Mouse (Mus musculus) midbrain, embryonic 12.5 days (tissue): ENCODE results near the gene Hmcn1. TPM values are rescaled to one million over a fixed set of nuclear protein-coding genes. Genes with fewer than 3 reads are reported as not detected.

Experiments
- ATAC-seq: fragments of 200-750 bp; cut with Nextera tagmentation; 2 replicates; pipeline ENCODE4 v1.8.0; 2017; ENCODE audit warnings: low read depth, moderate TSS enrichment, moderate library complexity; ENCODE audit not compliant: low FRiP score
- H3K27ac ChIP-seq: fragments of 300-500 bp; sonication (generic); replicated peaks from 2 replicates; pipeline ENCODE4 v1.5.1; 2016; ENCODE audit warnings: mild to moderate bottlenecking
- H3K27me3 ChIP-seq: fragments of 300-500 bp; sonication (generic); 2 replicates; pipeline ENCODE4 v1.6.1; 2016; ENCODE audit warnings: mild to moderate bottlenecking
- H3K36me3 ChIP-seq: fragments of 300-500 bp; sonication (generic); 2 replicates; pipeline ENCODE4 v1.6.1; 2016
- H3K4me1 ChIP-seq: fragments of 300-500 bp; sonication (generic); 2 replicates; pipeline ENCODE4 v1.6.1; 2016
- H3K4me2 ChIP-seq: fragments of 300-500 bp; sonication (generic); replicated peaks from 2 replicates; pipeline ENCODE4 v1.6.1; 2016; ENCODE audit warnings: mild to moderate bottlenecking, moderate library complexity
- H3K4me3 ChIP-seq: fragments of 300-500 bp; sonication (generic); 2 replicates; pipeline ENCODE4 v1.5.1; 2016; ENCODE audit warnings: mild to moderate bottlenecking
- H3K9ac ChIP-seq: fragments of 300-500 bp; sonication (generic); replicated peaks from 2 replicates; pipeline ENCODE4 v1.6.1; 2016; ENCODE audit warnings: mild to moderate bottlenecking, moderate library complexity
- H3K9me3 ChIP-seq: fragments of 300-500 bp; sonication (generic); 2 replicates; pipeline ENCODE4 v1.6.1; 2016; ENCODE audit warnings: mild to moderate bottlenecking
- WGBS: fragments of 180-500 bp; shearing (Covaris S2); methylation state at CpG from one replicate; pipeline ENCODE4 v1.1.7; 2016; 5-methylcytosine and 5-hydroxymethylcytosine counted together
- polyA plus RNA-seq: library from polyadenylated mRNA; unstranded; fragments of >200 nt; fragmentation: Nextera tagmentation; extraction: Ambion mirVana; gene quantifications from 2 replicates; pipeline ENCODE4 v1.2.1, GENCODE M21; 2016

Gene Hmcn1
- polyA plus RNA-seq, 1 experiment from 2014 or later = 6.5 TPM

DNA sequence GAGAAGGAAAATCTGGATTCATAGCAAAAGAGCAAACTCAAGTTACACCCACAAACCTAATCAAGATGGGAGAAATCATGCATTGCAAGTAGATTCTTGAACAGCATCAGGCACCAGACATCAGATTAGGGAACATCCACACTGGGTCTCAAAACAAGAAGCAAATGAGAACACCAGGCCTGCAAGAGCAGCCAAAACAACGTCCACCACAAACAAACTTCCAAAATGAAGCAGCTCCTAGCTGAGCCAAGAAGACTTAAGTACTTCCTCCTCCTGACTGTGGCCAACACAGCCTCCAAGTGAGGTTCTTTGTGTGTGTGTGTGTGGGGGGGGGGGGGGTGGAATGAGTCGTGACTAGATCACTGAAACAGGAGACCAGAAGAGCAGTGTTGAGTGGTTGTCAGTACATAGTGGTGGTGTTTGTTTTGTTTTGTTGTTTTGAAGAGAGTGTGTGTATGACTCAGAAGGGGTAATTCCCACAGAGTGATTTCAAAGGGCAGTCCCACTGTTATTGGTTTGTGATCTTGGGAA is 232.4 kb downstream of the Hmcn1 start:
- no peak for ATAC-seq
- no peak overlapping the region for H3K4me3 ChIP-seq
- no peak overlapping the region for H3K27ac ChIP-seq

DNA sequence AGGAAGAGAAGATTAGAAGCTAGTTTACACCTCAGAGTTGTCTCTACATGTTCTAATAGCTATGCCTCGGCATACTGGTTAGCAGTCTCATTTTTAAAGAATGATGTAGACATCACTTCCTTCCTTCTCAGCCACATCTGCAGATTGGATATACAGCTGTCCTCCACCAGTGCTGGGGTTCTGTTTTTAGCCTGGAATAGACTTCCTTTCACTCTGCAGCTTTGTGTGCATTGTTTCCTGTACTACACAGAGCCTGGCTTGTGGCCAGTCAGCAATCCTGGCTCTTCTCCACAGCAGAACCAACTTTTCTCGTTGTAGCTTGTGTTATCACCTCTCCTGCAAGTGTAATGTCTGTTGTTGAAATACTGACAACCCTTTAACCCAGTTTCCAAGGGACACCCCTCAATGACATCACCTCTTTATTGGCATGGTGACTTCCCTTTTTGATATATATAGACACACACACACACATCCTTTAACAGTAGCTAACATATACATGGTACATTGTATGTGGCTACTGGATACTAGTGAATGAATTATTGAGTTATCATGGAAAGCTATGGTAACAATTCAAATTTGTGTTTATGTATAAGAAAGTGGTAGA is 233.7 kb downstream of the Hmcn1 start:
- Histone ChIP-seq H3K9ac (no peak overlapping the region), H3K27ac (no peak overlapping the region), H3K27me3 (no peaks in the 10 kb centered on the region), H3K4me1 (no peaks in the 10 kb centered on the region), H3K4me3 (no peak overlapping the region), H3K4me2 (no peak overlapping the region), H3K9me3 (no peaks in the 10 kb centered on the region), H3K36me3 (no peaks in the 10 kb centered on the region)
- no peak for ATAC-seq
- 88% methylated on average over 2 of the region's 2 CpGs for WGBS

More for the DNA sequence above, 232.4 kb downstream of the Hmcn1 start:
- H3K27me3 ChIP-seq = no peaks in the 10 kb centered on the region
- H3K4me2 ChIP-seq = no peak overlapping the region
- 30% methylated on average over 2 of the region's 2 CpGs for WGBS
- no peak overlapping the region for H3K9ac ChIP-seq
- no peaks in the 10 kb centered on the region for H3K9me3 ChIP-seq
- no peaks in the 10 kb centered on the region for H3K36me3 ChIP-seq
- no peaks in the 10 kb centered on the region for H3K4me1 ChIP-seq

DNA sequence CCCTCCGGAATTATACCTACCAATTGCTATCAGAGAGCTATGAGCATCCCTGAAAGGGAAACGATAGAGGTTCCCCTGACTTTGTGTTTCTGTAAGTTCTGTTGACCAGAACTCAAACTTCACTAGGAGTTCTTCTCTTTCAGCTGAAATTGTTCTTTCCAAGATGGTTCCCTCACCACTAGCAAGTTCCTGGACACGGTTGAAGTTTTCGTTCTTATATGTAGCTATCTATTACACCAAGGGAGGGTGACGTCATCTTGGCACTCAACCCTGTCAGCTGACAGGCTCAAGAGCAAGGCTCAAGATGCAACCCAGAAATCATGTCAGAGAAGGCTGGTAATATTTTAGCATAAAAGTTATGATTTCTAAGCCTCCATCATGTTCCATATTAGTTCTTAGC is 239.3 kb downstream of the Hmcn1 start:
- H3K9ac ChIP-seq = no peak overlapping the region
- H3K4me1 ChIP-seq = no peaks in the 10 kb centered on the region
- H3K4me2 ChIP-seq = no peak overlapping the region
- no peaks in the 10 kb centered on the region for H3K27me3 ChIP-seq
- H3K27ac ChIP-seq = no peak overlapping the region
- no peak overlapping the region for H3K4me3 ChIP-seq
- ATAC-seq = no peak
- no peaks in the 10 kb centered on the region for H3K9me3 ChIP-seq
- 92% methylated on average over 5 of the region's 5 CpGs for WGBS
- H3K36me3 ChIP-seq = no peaks in the 10 kb centered on the region

DNA sequence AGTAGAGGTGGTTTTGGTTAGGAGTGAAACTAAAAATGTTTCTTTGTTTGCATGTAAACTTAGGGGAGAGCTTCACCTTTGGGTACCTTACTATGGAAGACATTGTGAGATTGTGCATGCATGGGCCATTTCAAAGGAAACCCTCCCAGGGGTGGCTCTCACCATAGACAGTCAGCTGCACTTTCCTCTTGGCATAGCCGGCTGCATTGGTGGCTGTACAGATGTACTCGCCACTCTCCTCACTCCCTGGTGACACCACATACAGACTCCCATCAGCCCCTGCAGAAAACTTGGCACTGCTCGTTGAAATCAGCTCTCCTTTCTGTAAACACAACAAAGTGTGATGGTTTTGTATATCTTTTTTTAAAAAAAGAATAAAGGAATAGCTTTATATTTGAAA is 244.5 kb downstream of the Hmcn1 start:
- Histone ChIP-seq H3K4me1 (no peaks in the 10 kb centered on the region), H3K9me3 (no peaks in the 10 kb centered on the region), H3K36me3 (no peaks in the 10 kb centered on the region), H3K4me3 (no peak overlapping the region), H3K9ac (no peak overlapping the region), H3K27me3 (no peaks in the 10 kb centered on the region), H3K4me2 (no peak overlapping the region), H3K27ac (no peak overlapping the region)
- WGBS = 82% methylated on average over 3 of the region's 3 CpGs
- no peak for ATAC-seq

DNA sequence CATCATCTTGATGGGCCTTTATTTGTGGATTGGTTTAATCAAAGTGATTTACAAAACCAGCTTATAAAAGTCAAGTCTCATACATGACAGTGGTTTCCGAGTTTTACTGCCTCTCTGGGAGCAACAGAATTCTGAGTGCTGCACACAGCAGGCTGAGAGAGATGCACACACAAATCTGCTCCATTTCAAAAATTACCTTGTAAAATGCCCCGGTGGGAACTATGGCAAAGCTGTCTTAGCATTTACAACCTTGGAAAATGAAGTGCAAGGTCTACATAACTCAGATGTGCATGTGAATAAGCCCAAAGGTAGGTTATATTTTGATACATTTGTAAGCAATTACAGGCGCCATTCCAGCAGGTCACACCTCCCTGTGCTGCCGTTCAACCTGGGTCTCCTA is 245.5 kb downstream of the Hmcn1 start:
- no peaks in the 10 kb centered on the region for H3K27me3 ChIP-seq
- no peaks in the 10 kb centered on the region for H3K36me3 ChIP-seq
- H3K27ac ChIP-seq = no peak overlapping the region
- no peaks in the 10 kb centered on the region for H3K4me1 ChIP-seq
- ATAC-seq = no peak
- WGBS = 92% methylated on average over 4 of the region's 4 CpGs
- no peaks in the 10 kb centered on the region for H3K9me3 ChIP-seq
- no peak overlapping the region for H3K4me2 ChIP-seq
- no peak overlapping the region for H3K9ac ChIP-seq
- H3K4me3 ChIP-seq = no peak overlapping the region

DNA sequence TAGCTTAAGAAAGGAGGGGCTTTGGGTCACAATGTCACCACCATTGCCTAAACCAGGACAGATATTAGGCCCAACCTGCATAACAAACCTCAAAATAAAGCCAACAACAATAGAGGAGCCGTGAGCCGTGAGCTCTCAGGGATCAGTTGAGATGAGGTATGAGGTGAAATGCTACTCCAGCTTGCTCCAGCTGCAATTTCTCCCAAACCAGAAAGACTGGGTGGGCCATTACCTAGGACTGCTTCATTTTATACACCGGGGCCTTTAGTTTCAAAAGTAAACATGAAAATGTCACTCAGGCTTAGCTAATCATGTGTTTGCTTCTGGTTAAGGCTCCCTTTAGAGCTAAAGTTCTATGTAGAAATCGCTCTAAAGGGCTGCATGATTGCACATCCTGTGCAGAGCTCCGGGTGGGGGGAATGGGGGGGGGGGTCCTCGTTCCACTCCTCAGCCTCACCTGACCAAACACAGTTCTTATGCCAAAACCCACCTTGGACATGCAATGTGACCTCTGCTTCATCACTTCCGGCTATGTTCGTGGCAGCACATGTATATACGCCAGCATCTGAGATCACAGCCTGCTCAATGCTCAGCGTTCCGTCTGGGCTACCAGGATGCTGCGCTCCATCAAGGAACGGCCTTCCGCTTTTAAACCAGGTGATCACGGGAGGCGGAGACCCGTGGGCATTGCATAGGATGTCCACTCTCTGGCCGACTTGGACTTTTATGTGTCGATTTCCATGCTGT is 250.0 kb downstream of the Hmcn1 start:
- Histone ChIP-seq H3K36me3 (no peaks in the 10 kb centered on the region), H3K9ac (no peak overlapping the region), H3K27ac (no peak overlapping the region), H3K4me3 (no peak overlapping the region), H3K4me1 (no peaks in the 10 kb centered on the region), H3K4me2 (no peak overlapping the region), H3K9me3 (no peaks in the 10 kb centered on the region), H3K27me3 (no peaks in the 10 kb centered on the region)
- 76% methylated on average over 19 of the region's 19 CpGs for WGBS
- ATAC-seq = 0 out of 2 replicates have a peak, but pooled peaks have one; percentile 12

DNA sequence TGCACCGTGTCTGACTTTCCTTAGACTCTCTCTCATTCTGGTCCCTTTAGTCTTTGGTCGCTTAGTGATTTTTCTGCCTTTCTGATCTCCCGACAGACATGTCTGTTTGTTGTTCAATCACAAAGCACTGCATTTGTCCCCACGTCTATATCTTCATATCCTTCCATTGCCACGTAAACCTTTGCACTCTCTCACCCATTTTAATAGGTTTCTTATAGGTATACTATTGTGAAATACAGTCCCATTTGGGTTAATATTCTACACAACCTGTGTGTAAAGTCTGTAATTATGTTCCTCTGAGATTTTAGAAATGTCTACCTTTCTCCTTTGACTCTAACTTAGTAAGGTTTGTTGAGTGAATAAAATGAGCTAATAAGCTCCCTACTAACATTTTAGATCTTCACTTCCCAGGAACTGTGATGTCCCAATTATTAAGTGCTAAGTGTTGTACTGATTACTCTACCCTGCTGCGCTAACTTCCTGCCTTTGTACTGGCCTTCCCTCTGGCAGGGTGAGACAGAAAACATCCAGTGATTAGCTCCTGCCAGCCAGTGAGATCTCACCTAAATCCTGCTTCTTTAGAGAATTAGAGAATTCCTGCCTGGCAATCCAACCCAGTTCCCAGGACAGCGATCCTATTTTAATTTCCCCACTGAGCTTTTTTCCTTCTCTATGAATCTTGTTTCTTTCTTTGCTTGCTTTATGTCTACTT is 250.7 kb downstream of the Hmcn1 start:
- no peak for ATAC-seq
- no peaks in the 10 kb centered on the region for H3K4me1 ChIP-seq
- 73% methylated on average over 7 of the region's 7 CpGs for WGBS
- no peaks in the 10 kb centered on the region for H3K36me3 ChIP-seq
- no peaks in the 10 kb centered on the region for H3K27me3 ChIP-seq
- no peak overlapping the region for H3K4me2 ChIP-seq
- no peaks in the 10 kb centered on the region for H3K9me3 ChIP-seq
- H3K27ac ChIP-seq = no peak overlapping the region
- H3K9ac ChIP-seq = no peak overlapping the region
- H3K4me3 ChIP-seq = no peak overlapping the region

DNA sequence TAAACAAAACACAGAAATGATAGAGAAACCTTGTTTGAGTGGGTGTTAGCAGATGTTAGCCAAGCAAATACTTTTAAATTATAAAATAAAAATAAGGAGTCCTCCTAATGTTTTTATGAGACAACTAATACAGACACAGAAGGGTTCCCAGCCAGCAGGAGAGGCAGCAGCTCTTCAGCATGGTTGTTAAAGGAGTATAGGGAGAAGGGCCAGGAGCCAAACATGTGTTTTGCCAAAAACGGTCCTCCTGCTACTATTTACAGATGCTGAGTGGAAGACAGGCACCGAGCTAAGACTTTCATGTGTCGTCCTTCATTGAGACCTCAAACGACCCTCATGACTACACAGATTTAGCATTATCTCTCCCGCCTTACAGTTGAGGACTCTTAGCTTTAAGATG is 281.8 kb downstream of the Hmcn1 start:
- Histone ChIP-seq H3K9me3 (no peaks in the 10 kb centered on the region), H3K27me3 (no peaks in the 10 kb centered on the region), H3K9ac (no peak overlapping the region), H3K4me1 (no peaks in the 10 kb centered on the region), H3K4me3 (no peak overlapping the region), H3K27ac (no peak overlapping the region), H3K4me2 (no peak overlapping the region), H3K36me3 (no peaks in the 10 kb centered on the region)
- ATAC-seq = no peak
- 90% methylated on average over 5 of the region's 5 CpGs for WGBS

DNA sequence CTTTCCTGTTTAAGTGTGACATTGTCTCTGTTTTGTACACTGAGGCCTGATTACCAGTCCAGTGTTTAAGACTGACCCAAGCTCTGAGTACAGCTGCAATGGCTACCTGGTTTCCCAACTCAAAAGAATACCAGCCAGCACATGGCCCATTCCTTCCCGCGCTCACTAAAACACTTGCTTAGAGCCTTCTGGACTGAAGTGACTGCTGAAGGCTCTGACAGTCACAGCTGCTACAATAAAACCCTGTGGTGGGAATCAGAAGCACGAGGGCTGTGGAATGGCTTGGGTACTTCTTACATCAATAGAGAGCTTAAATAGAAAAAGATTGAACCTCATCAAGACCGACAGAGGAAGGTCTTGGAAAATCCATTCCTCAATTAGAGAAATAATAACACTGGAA is 286.7 kb downstream of the Hmcn1 start:
- no peak overlapping the region for H3K4me2 ChIP-seq
- H3K27ac ChIP-seq = no peak overlapping the region
- no peaks in the 10 kb centered on the region for H3K36me3 ChIP-seq

DNA sequence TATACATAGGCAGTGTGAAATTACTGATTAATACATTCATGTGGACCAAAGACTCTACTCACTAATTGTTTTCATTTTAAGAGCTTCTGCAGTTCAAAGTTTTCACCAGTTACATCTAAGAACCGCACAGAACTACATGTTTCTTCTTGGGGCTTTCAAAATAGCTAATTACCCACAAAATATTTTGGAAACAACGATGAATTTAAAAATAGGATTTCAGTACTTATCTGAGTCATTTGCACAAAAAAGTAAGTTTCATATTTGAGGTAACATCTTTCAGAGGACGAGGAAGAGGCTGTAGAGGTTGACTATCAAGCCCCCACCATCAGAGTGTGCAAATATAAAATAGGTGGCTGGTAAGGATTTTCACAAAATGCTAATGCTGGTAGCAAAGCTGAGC is 295.5 kb downstream of the Hmcn1 start:
- Histone ChIP-seq H3K27ac (no peak overlapping the region), H3K9ac (no peak overlapping the region), H3K4me1 (no peaks in the 10 kb centered on the region), H3K27me3 (no peaks in the 10 kb centered on the region), H3K4me3 (no peak overlapping the region), H3K4me2 (no peak overlapping the region), H3K9me3 (no peaks in the 10 kb centered on the region), H3K36me3 (no peaks in the 10 kb centered on the region)
- no peak for ATAC-seq
- WGBS = 90% methylated on average over 3 of the region's 3 CpGs

More for the DNA sequence above, 286.7 kb downstream of the Hmcn1 start:
- ATAC-seq = no peak
- H3K4me1 ChIP-seq = no peaks in the 10 kb centered on the region
- H3K4me3 ChIP-seq = no peak overlapping the region
- H3K9me3 ChIP-seq = no peaks in the 10 kb centered on the region
- H3K27me3 ChIP-seq = no peaks in the 10 kb centered on the region
- no peak overlapping the region for H3K9ac ChIP-seq
- WGBS = 82% methylated on average over 4 of the region's 4 CpGs

DNA sequence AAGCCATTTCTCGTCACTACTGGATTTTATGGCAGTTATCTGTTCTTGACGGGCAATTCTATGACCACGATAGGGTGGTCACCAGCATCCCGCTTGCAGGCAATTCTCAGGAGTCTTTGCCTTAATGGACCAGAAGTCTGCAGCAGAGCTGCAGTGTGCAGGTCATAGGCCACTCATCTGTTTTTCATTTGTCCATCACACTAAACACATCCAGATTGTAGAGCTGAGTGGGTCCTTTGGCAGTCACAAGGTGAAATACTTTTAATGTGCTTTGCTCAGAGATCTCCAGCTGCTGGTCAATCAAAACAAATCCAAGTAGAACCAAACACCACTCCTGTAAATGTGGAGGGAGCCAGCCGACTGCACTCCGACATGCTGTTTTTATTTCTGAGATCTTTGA is 311.2 kb downstream of the Hmcn1 start:
- no peak for ATAC-seq
- Histone ChIP-seq H3K27ac (no peak overlapping the region), H3K4me2 (no peak overlapping the region), H3K4me1 (no peaks in the 10 kb centered on the region), H3K9ac (no peak overlapping the region), H3K27me3 (no peaks in the 10 kb centered on the region), H3K36me3 (no peaks in the 10 kb centered on the region), H3K4me3 (no peak overlapping the region), H3K9me3 (no peaks in the 10 kb centered on the region)
- 83% methylated on average over 6 of the region's 6 CpGs for WGBS

DNA sequence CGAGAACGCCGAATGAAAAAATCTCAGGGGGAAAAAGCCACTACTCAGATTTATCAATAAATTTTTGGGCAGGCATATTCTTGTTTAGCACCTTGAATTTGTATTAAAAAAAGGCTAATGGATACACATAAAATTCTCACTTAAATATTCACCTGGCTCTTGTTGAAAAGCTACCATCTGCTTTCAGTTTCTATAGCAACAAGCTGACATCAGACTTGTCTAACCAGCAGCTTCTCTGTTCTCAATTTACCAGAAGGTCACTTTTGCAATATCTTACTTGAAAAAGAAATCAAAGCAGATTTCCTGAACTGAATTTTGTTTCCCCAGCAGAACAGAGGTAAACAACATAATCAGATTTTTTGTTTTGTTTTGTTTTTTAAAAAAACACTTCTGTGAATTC is 311.8 kb downstream of the Hmcn1 start:
- ATAC-seq = no peak

More for the DNA sequence above, 311.8 kb downstream of the Hmcn1 start:
- Histone ChIP-seq H3K4me1 (no peaks in the 10 kb centered on the region), H3K27me3 (no peaks in the 10 kb centered on the region), H3K4me3 (no peak overlapping the region), H3K27ac (no peak overlapping the region), H3K36me3 (no peaks in the 10 kb centered on the region), H3K4me2 (no peak overlapping the region), H3K9me3 (no peaks in the 10 kb centered on the region), H3K9ac (no peak overlapping the region)
- WGBS = 93% methylated on average over 3 of the region's 3 CpGs
